Mouse (Mus musculus) left cerebral cortex, adult 9 months (tissue): ENCODE results near the gene Tnfsf13.

ENCODE experiments used
- DNase-seq, 2 experiments: peaks; one replicate each; pipeline ENCODE4 v3.0.0; 2022; ENCODE audit warnings: low spot score in 2 of 2

Gene Tnfsf13

GRCm38 (mm10) chr11:69681314-69682208, 4.0 kb downstream of the Tnfsf13 start, which contains the start of gene Senp3:
Gene Senp3, minus strand, starts transcription at chr11:69682084.
- DNase-seq: peak; percentile 94 to 96

DNA sequence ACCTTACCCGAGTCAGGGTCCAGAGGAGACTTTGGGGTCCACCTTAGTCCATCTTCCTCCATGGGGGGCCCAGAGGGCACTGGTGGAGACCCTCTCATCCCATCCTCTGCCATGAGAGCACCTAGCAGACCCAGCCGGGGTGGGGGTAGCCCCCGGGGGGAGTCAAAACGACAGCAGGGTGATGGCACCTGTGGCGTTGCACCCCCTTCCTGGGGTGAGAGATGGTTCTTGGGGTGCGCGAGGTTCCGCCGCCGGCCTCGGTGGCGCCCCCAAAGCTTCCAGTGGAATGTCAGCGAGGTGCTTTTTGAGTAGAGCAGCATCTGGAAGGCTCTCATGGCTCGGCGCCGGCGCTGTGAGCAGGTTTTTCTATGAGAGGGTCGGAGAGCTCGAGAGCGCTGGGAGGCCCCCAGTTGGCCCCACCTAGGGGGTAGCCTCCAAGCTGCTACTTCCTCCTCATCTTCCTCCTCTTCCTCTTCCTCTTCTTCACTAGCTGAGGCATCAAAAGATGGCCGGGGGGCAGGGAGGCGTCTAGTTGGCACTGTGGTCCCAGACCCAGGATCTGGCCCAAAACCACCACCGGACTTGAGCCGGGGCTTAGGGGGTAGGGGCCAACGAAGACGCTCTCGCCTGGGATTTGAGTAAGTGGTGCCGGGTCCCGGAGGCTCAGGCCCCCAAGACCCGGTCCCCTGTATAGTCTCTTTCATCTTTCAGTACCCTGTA, 5.3 kb downstream of the Tnfsf13 start:
- no peak for DNase-seq

GRCm38 (mm10) chr11:69679144-69679543, 6.4 kb downstream of the Tnfsf13 start:
- no peak for DNase-seq

- DNase-seq: peak; percentile 100
Measured at GRCm38 (mm10) chr11:69672211-69672706, 13.3 kb downstream of the Tnfsf13 start, which contains the start of gene Eif4a1. Gene Eif4a1, minus strand, starts transcription at chr11:69672423.

DNA sequence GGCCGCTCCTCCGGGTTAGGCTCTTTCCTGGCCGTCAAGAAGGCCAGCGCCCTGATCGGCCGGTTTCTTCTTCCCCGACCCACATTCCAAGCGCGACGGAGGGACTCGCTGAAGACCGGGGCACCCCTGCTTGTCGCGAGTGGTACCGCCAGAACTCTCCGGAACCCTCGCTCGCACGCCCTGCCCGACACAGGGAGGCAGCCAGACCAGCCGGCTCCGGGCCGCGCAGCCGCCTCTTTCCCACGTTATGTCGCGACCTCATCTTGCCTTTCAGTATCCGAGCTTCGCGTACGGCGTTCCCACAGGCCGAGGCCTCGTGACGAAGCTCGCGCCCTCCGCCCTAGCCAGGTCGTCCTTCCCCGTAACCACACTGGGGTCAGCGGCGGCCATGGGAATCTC, 13.9 kb downstream of the Tnfsf13 start:
- DNase-seq: no peak

DNA sequence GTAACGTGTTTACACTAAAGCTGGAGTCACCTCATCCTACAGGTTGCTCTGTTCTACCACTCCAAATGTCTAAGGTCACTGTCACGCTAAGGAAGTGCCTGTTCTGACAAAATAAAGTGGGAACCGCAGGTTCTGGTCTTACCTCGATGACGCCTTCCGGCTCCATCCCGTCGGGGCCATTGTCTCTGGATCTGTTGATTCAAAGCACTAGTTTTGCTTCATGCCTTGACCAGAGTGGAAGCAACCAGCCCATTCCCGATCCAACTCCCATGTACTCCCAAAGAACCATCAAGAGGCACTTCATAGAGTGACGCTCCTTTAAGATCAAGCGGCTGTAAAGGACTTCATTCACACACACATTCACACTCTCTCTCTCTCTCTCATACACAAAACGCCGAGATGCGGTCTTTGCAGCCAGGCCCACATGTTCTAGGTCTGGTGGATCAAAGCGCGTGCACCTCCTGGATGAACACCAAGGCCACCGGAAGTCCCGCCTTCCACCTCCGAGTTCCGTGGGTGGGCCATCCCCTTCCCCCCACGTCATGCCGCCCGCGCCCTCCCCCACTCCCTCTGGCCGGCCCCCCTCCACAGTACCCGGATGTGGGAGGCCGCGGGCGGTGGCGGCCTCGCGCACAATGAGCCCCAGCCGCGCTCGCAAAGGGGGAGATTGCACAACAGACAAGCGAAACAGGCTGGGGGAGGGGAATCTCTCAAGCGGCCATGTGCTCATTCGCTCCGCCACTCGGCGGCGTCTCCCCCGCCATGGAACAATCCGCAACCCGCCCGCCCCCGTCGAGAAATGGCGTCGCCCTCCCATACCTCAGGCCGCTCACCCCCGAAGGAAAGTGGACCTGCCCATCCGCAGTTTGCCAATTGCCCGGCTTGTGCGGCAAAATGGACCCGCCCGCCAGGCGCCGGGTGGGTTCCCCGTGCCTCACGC, 14.5 kb downstream of the Tnfsf13 start:
- DNase-seq: peak; percentile 86 to 92

- no peak for DNase-seq
Measured at GRCm38 (mm10) chr11:69666665-69667005, 18.9 kb downstream of the Tnfsf13 start.

DNA sequence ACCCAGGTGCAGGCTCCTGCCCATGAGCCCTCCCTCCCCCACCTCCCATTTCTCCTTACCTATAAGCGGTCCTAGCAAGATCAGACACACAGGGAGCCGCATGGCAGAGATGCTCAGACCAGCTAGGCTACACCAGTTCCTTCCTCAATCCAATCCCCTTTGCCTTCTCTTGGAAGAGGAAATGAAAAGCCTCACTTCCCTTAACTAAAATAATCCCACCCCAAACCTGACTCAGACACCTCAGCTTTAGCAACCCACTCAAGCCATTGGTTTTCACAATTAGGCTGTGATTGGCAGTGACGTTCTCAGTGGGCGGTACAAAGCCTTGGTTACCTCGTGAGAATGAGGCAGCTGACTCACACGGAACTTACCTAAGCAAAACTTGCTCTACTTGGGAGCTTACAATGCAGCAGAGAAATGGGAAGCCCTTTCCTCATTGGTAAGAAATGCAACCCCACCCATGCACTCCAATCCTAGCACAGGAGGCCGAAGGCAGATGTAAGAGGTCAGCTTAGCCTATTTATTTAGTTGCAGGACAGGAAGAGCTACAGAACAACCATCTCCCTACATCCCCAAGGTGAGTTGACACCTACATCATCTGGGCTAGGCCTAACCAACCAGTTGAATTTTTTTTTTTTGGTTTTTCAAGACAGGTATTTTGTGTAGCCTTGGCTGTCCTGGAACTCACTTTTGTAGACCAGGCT, 19.5 kb downstream of the Tnfsf13 start, which contains the start of gene Cd68:
Cd68 (minus strand) TSS at position 193 of the 704 bp plus-strand sequence.
- peak; percentile 79 to 82 for DNase-seq

DNA sequence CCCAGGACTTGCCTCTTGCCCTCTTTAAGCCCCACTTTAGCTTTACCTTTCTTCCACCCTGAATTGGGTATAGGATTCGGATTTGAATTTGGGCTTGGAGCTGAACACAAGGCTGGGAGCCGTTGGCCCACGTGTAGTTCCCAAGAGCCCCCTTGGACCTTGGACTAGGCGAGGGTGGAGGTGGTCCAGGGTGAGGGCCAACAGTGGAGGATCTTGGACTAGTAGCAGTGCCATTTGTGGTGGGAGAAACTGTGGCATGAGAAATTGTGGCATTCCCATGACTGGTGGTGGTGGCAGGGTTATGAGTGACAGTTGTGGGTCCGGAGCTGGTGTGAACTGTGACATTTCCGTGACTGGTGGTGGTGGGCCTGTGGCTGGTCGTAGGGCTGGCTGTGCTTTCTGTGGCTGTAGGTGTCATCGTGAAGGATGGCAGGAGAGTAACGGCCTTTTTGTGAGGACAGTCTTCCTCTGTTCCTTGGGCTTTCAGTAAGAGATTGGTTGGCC, 20.1 kb downstream of the Tnfsf13 start:
- DNase-seq: no peak

- DNase-seq: no peak
Measured at GRCm38 (mm10) chr11:69664841-69665240, 20.7 kb downstream of the Tnfsf13 start.

DNA sequence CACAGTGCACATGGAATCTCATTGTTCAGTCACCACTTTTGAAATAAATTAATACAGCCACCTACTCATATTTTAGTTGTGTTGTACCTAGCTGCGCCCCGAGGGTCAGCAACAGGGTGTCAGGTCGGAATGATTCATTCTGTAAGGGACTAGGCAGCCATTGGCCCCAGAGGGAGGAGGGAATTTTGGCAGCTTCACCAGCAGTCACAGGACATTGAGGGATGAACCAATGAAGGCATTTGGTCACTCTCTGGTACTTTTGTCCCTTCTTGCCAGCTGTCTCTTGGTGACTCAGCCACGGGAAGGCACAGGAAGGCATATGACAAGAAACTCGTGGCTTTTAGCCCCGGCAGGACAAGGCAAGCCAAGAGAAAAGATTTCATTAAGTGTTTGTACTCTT, 21.8 kb downstream of the Tnfsf13 start:
- no peak for DNase-seq

GRCm38 (mm10) chr11:69662967-69663671, 22.5 kb downstream of the Tnfsf13 start:
- no peak for DNase-seq

DNA sequence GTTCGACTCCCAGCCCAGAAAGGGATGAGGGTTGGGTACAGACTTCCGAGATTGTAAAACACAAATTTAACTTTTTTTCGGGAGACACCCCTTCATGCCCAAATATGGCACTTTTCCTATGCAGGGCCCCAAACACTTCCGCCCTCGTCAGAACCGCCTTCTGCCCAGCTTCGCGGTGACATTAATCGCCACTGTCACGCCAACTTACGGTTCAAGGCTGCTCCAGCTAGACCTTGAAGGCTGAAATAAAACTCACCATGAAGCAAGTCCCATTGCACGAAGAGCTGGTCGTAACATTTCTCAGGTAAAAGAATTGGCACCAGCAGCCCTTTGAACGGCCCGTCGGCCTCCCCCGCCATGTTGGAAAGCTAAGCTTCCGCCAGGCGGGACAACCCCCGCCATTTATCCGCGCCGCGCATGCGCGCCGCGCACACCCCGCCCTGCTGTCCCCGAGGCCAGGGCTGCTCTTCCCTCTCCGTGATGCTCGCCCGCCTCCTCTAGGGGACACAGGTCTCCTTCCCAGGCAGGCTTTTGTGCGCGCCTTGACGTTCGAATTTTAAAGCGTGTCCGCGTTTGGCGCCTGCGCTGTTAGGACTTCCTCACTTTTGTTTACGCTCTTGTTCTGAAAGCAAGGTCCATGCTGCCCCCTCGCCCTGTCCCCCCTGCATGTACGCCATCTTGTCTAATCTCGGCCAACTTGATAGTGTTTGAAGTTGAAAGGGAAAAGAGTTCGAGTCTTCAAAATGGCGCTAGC, 23.2 kb downstream of the Tnfsf13 start, which contains the start of gene Mpdu1:
Mpdu1 (minus strand) TSS at position 430 of the 754 bp plus-strand sequence.
- peak; percentile 94 to 95 for DNase-seq

- DNase-seq: no peak
Measured at GRCm38 (mm10) chr11:69661221-69661881, 24.2 kb downstream of the Tnfsf13 start.

DNA sequence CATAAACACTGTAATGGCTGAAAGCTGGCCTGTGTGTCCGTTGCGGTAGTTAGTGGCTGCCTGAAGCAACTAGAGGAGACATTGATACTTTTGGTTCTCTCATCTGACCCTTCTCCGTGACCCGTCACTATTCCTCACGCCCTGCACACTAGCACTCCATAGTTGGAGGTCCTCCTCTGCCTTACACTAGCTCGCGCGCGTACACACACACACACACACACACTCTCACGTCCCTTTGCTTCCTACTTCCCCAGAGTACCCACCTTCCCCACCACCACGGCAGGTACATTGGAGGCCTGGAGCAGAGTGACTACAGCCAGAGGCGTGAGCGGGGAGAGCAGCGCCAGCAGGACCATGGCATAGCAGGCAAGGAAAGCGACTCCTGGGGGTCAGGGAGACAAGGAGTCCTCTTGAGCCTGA, 28.1 kb downstream of the Tnfsf13 start:
- no peak for DNase-seq

- DNase-seq: no peak
Measured at GRCm38 (mm10) chr11:69656617-69657461, 28.7 kb downstream of the Tnfsf13 start.

DNA sequence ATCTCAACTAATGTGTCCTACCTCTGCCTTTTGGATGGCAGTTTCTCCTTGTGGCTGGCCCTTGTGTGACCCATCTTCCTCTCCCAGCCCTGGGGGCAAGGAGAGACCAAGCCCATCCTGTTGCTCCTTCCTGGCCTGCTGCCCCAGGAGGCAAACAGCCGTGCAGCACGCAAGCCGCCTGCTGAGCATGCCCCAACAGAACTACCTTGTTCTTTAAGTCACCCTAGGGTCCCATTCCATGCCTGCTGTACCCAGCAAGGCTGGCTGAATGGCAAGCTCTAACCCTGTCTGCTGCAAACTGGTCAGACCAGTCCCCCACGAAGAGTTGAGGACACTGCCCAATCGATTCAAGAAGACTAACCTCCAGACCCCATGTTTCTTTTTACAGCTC, 29.5 kb downstream of the Tnfsf13 start:
- no peak for DNase-seq
